Mouse (Mus musculus): ENCODE measurements around the gene Efcab9. TPM values are rescaled to one million over a fixed set of nuclear protein-coding genes. Genes with fewer than 3 reads are reported as not detected.

The Efcab9 gene
- polyA plus RNA-seq (2015; fragmentation: Nextera tagmentation; extraction: Ambion mirVana) = 0.46 TPM in 1 of 2 replicates, not detected in the other

- 8% methylated on average over 33 of the region's 33 CpGs for WGBS
- peak within 1 kb of the TSS; percentile 97 for H3K4me2 ChIP-seq
- H3K36me3 ChIP-seq (replicated peaks) = no peaks in the 10 kb centered on the region
- no peak within 1 kb of the TSS for H3K27ac ChIP-seq
- H3K9me3 ChIP-seq = no peaks in the 10 kb centered on the region
- H3K9ac ChIP-seq = peak within 1 kb of the TSS; percentile 47
- H3K4me1 ChIP-seq = peaks cover 17% of the 10 kb centered on the region
- peaks cover 18% of the 10 kb centered on the region; the same call in 1 of the 2 replicates for H3K27me3 ChIP-seq (replicated peaks)
- H3K4me3 ChIP-seq = peak within 1 kb of the TSS; percentile 66
- ATAC-seq (replicated peaks) = 0 out of 2 replicates have a peak, but pooled peaks have one; percentile 40
These were observed at the start of gene Efcab9 for GRCm38 (mm10) chr11:32531871-32532764. Gene Efcab9 (minus strand): TSS chr11:32532081.

GRCm38 (mm10) chr11:32581031-32581430 lies 49.1 kb upstream of the Efcab9 start:
- Histone ChIP-seq H3K27me3 (replicated peaks) (no peaks in the 10 kb centered on the region), H3K36me3 (replicated peaks) (no peaks in the 10 kb centered on the region), H3K4me1 (no peaks in the 10 kb centered on the region), H3K27ac (no peak overlapping the region), H3K9ac (no peak overlapping the region), H3K9me3 (no peaks in the 10 kb centered on the region), H3K4me2 (no peak overlapping the region), H3K4me3 (no peak overlapping the region)
- WGBS = 45% methylated on average over 2 of the region's 2 CpGs
- ATAC-seq (replicated peaks) = 0 out of 2 replicates have a peak, but pooled peaks have one; percentile 21

- Histone ChIP-seq H3K9ac (no peak overlapping the region), H3K27ac (no peak overlapping the region), H3K9me3 (no peaks in the 10 kb centered on the region), H3K27me3 (replicated peaks) (no peaks in the 10 kb centered on the region), H3K4me1 (no peaks in the 10 kb centered on the region), H3K4me2 (no peak overlapping the region), H3K36me3 (replicated peaks) (no peaks in the 10 kb centered on the region), H3K4me3 (no peak overlapping the region)
- ATAC-seq (replicated peaks) = peak; percentile 81
- WGBS = 75% methylated on average over 16 of the region's 16 CpGs
These were observed 48.5 kb upstream of the Efcab9 start for GRCm38 (mm10) chr11:32580305-32580947.

GRCm38 (mm10) chr11:32576760-32577050 lies 44.8 kb upstream of the Efcab9 start:
- 63% methylated on average over 5 of the region's 5 CpGs for WGBS
- Histone ChIP-seq H3K9me3 (no peaks in the 10 kb centered on the region), H3K9ac (no peak overlapping the region), H3K4me1 (no peaks in the 10 kb centered on the region), H3K36me3 (replicated peaks) (no peaks in the 10 kb centered on the region), H3K27ac (peak overlapping the region; percentile 24; the same call in 1 of the 2 replicates), H3K27me3 (replicated peaks) (no peaks in the 10 kb centered on the region), H3K4me2 (no peak overlapping the region), H3K4me3 (no peak overlapping the region)
- no peak for ATAC-seq (replicated peaks)

- 80% methylated on average over 6 of the region's 6 CpGs for WGBS
- Histone ChIP-seq H3K4me3 (no peak overlapping the region), H3K27ac (peak overlapping the region; percentile 24; the same call in 1 of the 2 replicates), H3K9me3 (no peaks in the 10 kb centered on the region), H3K36me3 (replicated peaks) (no peaks in the 10 kb centered on the region), H3K4me1 (no peaks in the 10 kb centered on the region), H3K9ac (no peak overlapping the region), H3K4me2 (no peak overlapping the region), H3K27me3 (replicated peaks) (no peaks in the 10 kb centered on the region)
- no peak; the same call in 1 of the 2 replicates for ATAC-seq (replicated peaks)
These were observed 44.3 kb upstream of the Efcab9 start for GRCm38 (mm10) chr11:32575964-32576759.

GRCm38 (mm10) chr11:32573669-32574068 lies 41.8 kb upstream of the Efcab9 start:
- Histone ChIP-seq H3K9me3 (no peaks in the 10 kb centered on the region), H3K36me3 (replicated peaks) (no peaks in the 10 kb centered on the region), H3K27me3 (replicated peaks) (no peaks in the 10 kb centered on the region), H3K4me2 (no peak overlapping the region), H3K9ac (no peak overlapping the region), H3K4me1 (no peaks in the 10 kb centered on the region), H3K27ac (no peak overlapping the region), H3K4me3 (no peak overlapping the region)
- WGBS = 87% methylated on average over 2 of the region's 2 CpGs
- no peak for ATAC-seq (replicated peaks)

GRCm38 (mm10) chr11:32571103-32571502 lies 39.2 kb upstream of the Efcab9 start:
- no peak for ATAC-seq (replicated peaks)
- 91% methylated on average over 6 of the region's 6 CpGs for WGBS
- no peaks in the 10 kb centered on the region for H3K4me1 ChIP-seq
- no peak overlapping the region for H3K9ac ChIP-seq
- no peaks in the 10 kb centered on the region for H3K36me3 ChIP-seq (replicated peaks)
- no peak overlapping the region for H3K27ac ChIP-seq
- no peaks in the 10 kb centered on the region for H3K9me3 ChIP-seq
- no peak overlapping the region for H3K4me3 ChIP-seq
- H3K27me3 ChIP-seq (replicated peaks) = no peaks in the 10 kb centered on the region
- H3K4me2 ChIP-seq = no peak overlapping the region

- Histone ChIP-seq H3K4me3 (no peak overlapping the region), H3K4me1 (no peaks in the 10 kb centered on the region), H3K9me3 (no peaks in the 10 kb centered on the region), H3K27me3 (replicated peaks) (no peaks in the 10 kb centered on the region), H3K36me3 (replicated peaks) (no peaks in the 10 kb centered on the region), H3K9ac (no peak overlapping the region), H3K27ac (no peak overlapping the region), H3K4me2 (no peak overlapping the region)
- ATAC-seq (replicated peaks) = no peak
- 87% methylated on average over 15 of the region's 15 CpGs for WGBS
These were observed 36.9 kb upstream of the Efcab9 start for GRCm38 (mm10) chr11:32568637-32569293.

- no peaks in the 10 kb centered on the region for H3K4me1 ChIP-seq
- WGBS = 91% methylated on average over 7 of the region's 7 CpGs
- no peak overlapping the region for H3K9ac ChIP-seq
- no peak overlapping the region for H3K4me2 ChIP-seq
- no peak overlapping the region for H3K4me3 ChIP-seq
- no peak overlapping the region for H3K27ac ChIP-seq
- no peaks in the 10 kb centered on the region for H3K36me3 ChIP-seq (replicated peaks)
- no peak for ATAC-seq (replicated peaks)
- H3K27me3 ChIP-seq (replicated peaks) = no peaks in the 10 kb centered on the region
- H3K9me3 ChIP-seq = no peaks in the 10 kb centered on the region
These were observed 36.2 kb upstream of the Efcab9 start for GRCm38 (mm10) chr11:32568060-32568459.

- H3K27ac ChIP-seq = no peak overlapping the region
- no peaks in the 10 kb centered on the region for H3K9me3 ChIP-seq
- ATAC-seq (replicated peaks) = no peak
These were observed 35.3 kb upstream of the Efcab9 start for GRCm38 (mm10) chr11:32567000-32567855.

GRCm38 (mm10) chr11:32566184-32566583 lies 34.3 kb upstream of the Efcab9 start:
- no peak overlapping the region for H3K4me2 ChIP-seq
- no peaks in the 10 kb centered on the region for H3K4me1 ChIP-seq
- no peak overlapping the region for H3K4me3 ChIP-seq
- no peaks in the 10 kb centered on the region for H3K27me3 ChIP-seq (replicated peaks)
- no peak for ATAC-seq (replicated peaks)
- no peaks in the 10 kb centered on the region for H3K9me3 ChIP-seq
- no peak overlapping the region for H3K9ac ChIP-seq
- H3K27ac ChIP-seq = no peak overlapping the region
- H3K36me3 ChIP-seq (replicated peaks) = no peaks in the 10 kb centered on the region
- WGBS = 91% methylated on average over 6 of the region's 6 CpGs

More at GRCm38 (mm10) chr11:32567000-32567855, 35.3 kb upstream of the Efcab9 start:
- 80% methylated on average over 10 of the region's 10 CpGs for WGBS
- H3K27me3 ChIP-seq (replicated peaks) = no peaks in the 10 kb centered on the region
- H3K36me3 ChIP-seq (replicated peaks) = no peaks in the 10 kb centered on the region
- H3K4me3 ChIP-seq = no peak overlapping the region
- H3K4me1 ChIP-seq = no peaks in the 10 kb centered on the region
- no peak overlapping the region for H3K9ac ChIP-seq
- no peak overlapping the region for H3K4me2 ChIP-seq

All from midbrain, embryonic 15.5 days (tissue).